Mouse (Mus musculus): Measurements from ENCODE around the gene Rabep1.

Rabep1 gene

GRCm38 (mm10) chr11:70977293-70977692, 132.7 kb downstream of the Rabep1 start:
- WGBS, result 86% methylated on average over 6 of the region's 6 CpGs

- 72% methylated on average over 6 of the region's 6 CpGs for WGBS
Measured at GRCm38 (mm10) chr11:70980232-70980631, 135.7 kb downstream of the Rabep1 start.

- WGBS, result 86% methylated on average over 14 of the region's 14 CpGs
Measured at GRCm38 (mm10) chr11:70980751-70981510, 136.4 kb downstream of the Rabep1 start.

- WGBS, result 7% methylated on average over 12 of the region's 12 CpGs
Measured at GRCm38 (mm10) chr11:70982030-70982429, 137.5 kb downstream of the Rabep1 start.

- 1% methylated on average over 57 of the region's 64 CpGs for WGBS
Measured at GRCm38 (mm10) chr11:70982557-70983228, 138.1 kb downstream of the Rabep1 start, which contains the start of gene C1qbp. Gene C1qbp, minus strand, starts transcription at chr11:70983026.

Measured in cerebral cortex, adult 2 months (tissue).